Mouse (Mus musculus) brain, embryonic 14.5 days (tissue): Measurements from ENCODE around the gene Klf7.

Source experiments
- CTCF ChIP-seq: fragments of 200-500 bp; IDR thresholded peaks from 2 replicates; pipeline ENCODE4 v1.5.1; 2012; ENCODE audit warnings: inconsistent platforms, mild to moderate bottlenecking, moderate library complexity, borderline replicate concordance; ENCODE audit not compliant: insufficient read depth, insufficient read length; ENCODE audit errors: extremely low read depth
- POLR2A ChIP-seq: fragments of 200-500 bp; IDR thresholded peaks from 2 replicates; pipeline ENCODE4 v1.6.1; 2012; ENCODE audit warnings: mild to moderate bottlenecking, inconsistent platforms, borderline replicate concordance; ENCODE audit not compliant: poor library complexity, insufficient read depth, insufficient read length, severe bottlenecking; ENCODE audit errors: extremely low read depth

GRCm38 (mm10) chr1:63998139-63998538, 123.9 kb downstream of the Klf7 start:
- TF ChIP-seq CTCF (no peak), POLR2A (no peak)
